Mouse (Mus musculus) MEL (cell line): ENCODE data around the gene Fam45a. TPM values are rescaled to one million over a fixed set of nuclear protein-coding genes. Genes with fewer than 3 reads are reported as not detected.
A peak's percentile ranks its signal among the peaks of the same experiment; 100 is the strongest.

ENCODE experiments used
- DNase-seq: peaks from one replicate; pipeline ENCODE4 v3.0.0; 2011; ENCODE audit warnings: low read depth, low spot score
- H3K27ac ChIP-seq: 2 replicates; pipeline ENCODE4 v1.5.1; 2012; ENCODE audit warnings: low read depth, mild to moderate bottlenecking, control low read depth, low read length, moderate library complexity; ENCODE audit not compliant: control insufficient read depth
- H3K27me3 ChIP-seq, 2 experiments: fragments of 150-350 bp in 1 of 2; sonication (generic) in 1 of 2; 2 replicates each; pipeline ENCODE4 v1.6.1; 2012; ENCODE audit warnings: low read length in 2 of 2, mild to moderate bottlenecking in 2 of 2, improper control_type of control experiment in 1 of 2, moderate library complexity in 1 of 2; ENCODE audit not compliant: insufficient read depth in 2 of 2, control insufficient read depth in 1 of 2
- H3K36me3 ChIP-seq, 2 experiments: 2 replicates each; pipeline ENCODE4 v1.6.1; 2012 to 2014; ENCODE audit warnings: low read length in 2 of 2, improper control_type of control experiment in 1 of 2, inconsistent platforms in 1 of 2, mild to moderate bottlenecking in 1 of 2; ENCODE audit not compliant: insufficient read depth in 2 of 2, control insufficient read depth in 1 of 2
- H3K4me1 ChIP-seq, 2 experiments: fragments of 150-350 bp in 1 of 2; sonication (generic) in 1 of 2; 2 replicates each; pipeline ENCODE4 v1.6.1; 2012; ENCODE audit warnings: low read length in 2 of 2, improper control_type of control experiment in 1 of 2, mild to moderate bottlenecking in 1 of 2; ENCODE audit not compliant: insufficient read depth in 2 of 2, control insufficient read depth in 1 of 2
- H3K4me3 ChIP-seq, 2 experiments: fragments of 150-350 bp in 1 of 2; sonication (generic) in 1 of 2; 2 replicates each; pipeline ENCODE4 v1.5.1; 2012; ENCODE audit warnings: low read depth in 2 of 2, low read length in 2 of 2, mild to moderate bottlenecking in 2 of 2, moderate library complexity in 2 of 2, control low read depth in 1 of 2, improper control_type of control experiment in 1 of 2; ENCODE audit not compliant: control insufficient read depth in 1 of 2, insufficient read depth in 1 of 2
- H3K79me2 ChIP-seq: 2 replicates; pipeline ENCODE4 v1.6.1; 2012; ENCODE audit warnings: mild to moderate bottlenecking, low read length, moderate library complexity; ENCODE audit not compliant: control insufficient read depth, poor library complexity, insufficient read depth
- H3K9ac ChIP-seq: 2 replicates; pipeline ENCODE4 v1.6.1; 2012; ENCODE audit warnings: low read depth, mild to moderate bottlenecking, control low read depth, low read length, moderate library complexity; ENCODE audit not compliant: control insufficient read depth, poor library complexity, severe bottlenecking
- H3K9me3 ChIP-seq: fragments of 150-350 bp; sonication (generic); replicated peaks from 2 replicates; pipeline ENCODE4 v1.6.1; 2012; ENCODE audit warnings: mild to moderate bottlenecking, low read length, improper control_type of control experiment, moderate library complexity; ENCODE audit not compliant: insufficient read depth
- BHLHE40 ChIP-seq: IDR thresholded peaks from 2 replicates; pipeline ENCODE4 v1.6.1; 2012; ENCODE audit warnings: low read depth, mild to moderate bottlenecking, inconsistent platforms, low read length, improper control_type of control experiment, borderline replicate concordance
- CHD2 ChIP-seq: IDR thresholded peaks from 2 replicates; pipeline ENCODE4 v1.6.1; 2011; ENCODE audit warnings: low read length, improper control_type of control experiment
- CTCF ChIP-seq, 3 experiments: IDR thresholded peaks in 2 of 3; conservative IDR thresholded peaks in 1 of 3; 2 replicates each; pipeline ENCODE4 v1.5.1; 2011 to 2012; ENCODE audit warnings: low read length in 3 of 3, low read depth in 2 of 3, mild to moderate bottlenecking in 2 of 3, improper control_type of control experiment in 1 of 3, inconsistent platforms in 1 of 3, mixed read lengths in 1 of 3, moderate library complexity in 1 of 3; ENCODE audit not compliant: control insufficient read depth in 1 of 3, insufficient read depth in 1 of 3, poor library complexity in 1 of 3, severe bottlenecking in 1 of 3
- ELF1 ChIP-seq: IDR thresholded peaks from 2 replicates; pipeline ENCODE4 v1.6.1; 2014; ENCODE audit warnings: low read depth, mild to moderate bottlenecking, inconsistent platforms, low read length, improper control_type of control experiment, moderate library complexity
- EP300 ChIP-seq, 2 experiments: IDR thresholded peaks; 2 replicates each; pipeline ENCODE4 v1.6.1; 2011; ENCODE audit warnings: improper control_type of control experiment in 2 of 2, low read length in 2 of 2, low read depth in 1 of 2, mild to moderate bottlenecking in 1 of 2
- GATA1 ChIP-seq: IDR thresholded peaks from 2 replicates; pipeline ENCODE4 v1.6.1; 2011; ENCODE audit warnings: low read depth, low read length, improper control_type of control experiment
- HCFC1 ChIP-seq: IDR thresholded peaks from 2 replicates; pipeline ENCODE4 v1.6.1; 2012; ENCODE audit warnings: low read depth, mild to moderate bottlenecking, inconsistent platforms, low read length, improper control_type of control experiment, moderate library complexity
- MAFK ChIP-seq: IDR thresholded peaks from 2 replicates; pipeline ENCODE4 v1.6.1; 2011; ENCODE audit warnings: low read depth, mild to moderate bottlenecking, low read length, improper control_type of control experiment, borderline replicate concordance
- MAX ChIP-seq: IDR thresholded peaks from 2 replicates; pipeline ENCODE4 v1.6.1; 2011; ENCODE audit warnings: low read length, improper control_type of control experiment
- MEF2A ChIP-seq: IDR thresholded peaks from 2 replicates; pipeline ENCODE4 v1.6.1; 2014; ENCODE audit warnings: low read depth, mild to moderate bottlenecking, inconsistent platforms, low read length, improper control_type of control experiment; ENCODE audit not compliant: poor library complexity, insufficient replicate concordance, severe bottlenecking; ENCODE audit errors: extremely low read depth
- MYB ChIP-seq: IDR thresholded peaks from 2 replicates; pipeline ENCODE4 v1.6.1; 2011; ENCODE audit warnings: mild to moderate bottlenecking, low read depth, low read length, improper control_type of control experiment
- MYC ChIP-seq: IDR thresholded peaks from 2 replicates; pipeline ENCODE4 v1.6.1; 2011; ENCODE audit warnings: low read depth, mild to moderate bottlenecking, low read length, improper control_type of control experiment, moderate library complexity
- POLR2A ChIP-seq, 2 experiments: IDR thresholded peaks; 2 replicates each; pipeline ENCODE4 v1.6.1; 2011 to 2012; ENCODE audit warnings: low read length in 2 of 2, mild to moderate bottlenecking in 2 of 2, control low read depth in 1 of 2, improper control_type of control experiment in 1 of 2, low read depth in 1 of 2, moderate library complexity in 1 of 2; ENCODE audit not compliant: control insufficient read depth in 1 of 2, insufficient read depth in 1 of 2, poor library complexity in 1 of 2
- POLR2AphosphoS2 ChIP-seq: IDR thresholded peaks from 2 replicates; pipeline ENCODE4 v1.6.1; 2011; ENCODE audit warnings: low read length, improper control_type of control experiment
- POLR2AphosphoS5 ChIP-seq: IDR thresholded peaks from 2 replicates; pipeline ENCODE4 v1.6.1; 2012; ENCODE audit warnings: low read depth, borderline replicate concordance, mild to moderate bottlenecking, inconsistent platforms, low read length, moderate library complexity, mixed read lengths
- RAD21 ChIP-seq: IDR thresholded peaks from 2 replicates; pipeline ENCODE4 v1.6.1; 2011; ENCODE audit warnings: mild to moderate bottlenecking, low read depth, low read length, improper control_type of control experiment
- RCOR1 ChIP-seq: IDR thresholded peaks from 2 replicates; pipeline ENCODE4 v1.6.1; 2012; ENCODE audit warnings: low read depth, mild to moderate bottlenecking, inconsistent platforms, low read length, improper control_type of control experiment
- SIN3A ChIP-seq: IDR thresholded peaks from 2 replicates; pipeline ENCODE4 v1.6.1; 2012; ENCODE audit warnings: low read length, improper control_type of control experiment, inconsistent platforms
- SMC3 ChIP-seq: IDR thresholded peaks from 2 replicates; pipeline ENCODE4 v1.6.1; 2011; ENCODE audit warnings: low read depth, low read length, improper control_type of control experiment
- TAL1 ChIP-seq: IDR thresholded peaks from 2 replicates; pipeline ENCODE4 v1.6.1; 2012; ENCODE audit warnings: mild to moderate bottlenecking, inconsistent platforms, low read length, moderate library complexity, mixed read lengths
- TBP ChIP-seq: IDR thresholded peaks from 2 replicates; pipeline ENCODE4 v1.8.0; 2011; ENCODE audit warnings: low read depth, low read length, improper control_type of control experiment
- TCF12 ChIP-seq: IDR thresholded peaks from 2 replicates; pipeline ENCODE4 v1.6.1; 2014; ENCODE audit warnings: low read depth, mild to moderate bottlenecking, inconsistent platforms, low read length, improper control_type of control experiment, moderate library complexity
- UBTF ChIP-seq: IDR thresholded peaks from 2 replicates; pipeline ENCODE4 v1.6.1; 2012; ENCODE audit warnings: low read depth, mild to moderate bottlenecking, inconsistent platforms, low read length, improper control_type of control experiment, moderate library complexity, borderline replicate concordance; ENCODE audit not compliant: insufficient read depth
- USF2 ChIP-seq, 2 experiments: IDR thresholded peaks; 2 replicates each; pipeline ENCODE4 v1.6.1; 2011 to 2012; ENCODE audit warnings: improper control_type of control experiment in 2 of 2, low read length in 2 of 2, borderline replicate concordance in 1 of 2, inconsistent platforms in 1 of 2, low read depth in 1 of 2, mild to moderate bottlenecking in 1 of 2; ENCODE audit not compliant: insufficient read depth in 1 of 2
- ZC3H11A ChIP-seq: IDR thresholded peaks from 2 replicates; pipeline ENCODE4 v1.6.1; 2012; ENCODE audit warnings: low read depth, mild to moderate bottlenecking, inconsistent platforms, low read length, improper control_type of control experiment
- ZMIZ1 ChIP-seq: IDR thresholded peaks from 2 replicates; pipeline ENCODE4 v1.6.1; 2012; ENCODE audit warnings: low read depth, mild to moderate bottlenecking, inconsistent platforms, low read length, improper control_type of control experiment, moderate library complexity
- ZNF384 ChIP-seq: IDR thresholded peaks from 2 replicates; pipeline ENCODE4 v1.6.1; 2012; ENCODE audit warnings: low read depth, mild to moderate bottlenecking, inconsistent platforms, low read length, improper control_type of control experiment
- polyA plus RNA-seq, 2 experiments: library from polyadenylated mRNA; stranded (reverse) in 1 of 2; unstranded in 1 of 2; fragments of >175 nt in 1 of 2; fragments of >200 nt in 1 of 2; gene quantifications; 2 replicates each; pipeline versions ENCODE4 v1.2.1 to v1.2.4; 2012; ENCODE audit warnings: low replicate concordance in 2 of 2, low read depth in 1 of 2; ENCODE audit not compliant: insufficient read length in 2 of 2, insufficient read depth in 1 of 2, missing spikeins in 1 of 2
- total RNA-seq: library from RNA; depleted of rRNA; stranded (reverse); fragments of 300-350 nt; gene quantifications from 2 replicates; pipeline ENCODE4 v1.2.3, GENCODE M21; 2012

Fam45a gene
- total and polyA plus RNA-seq, 3 experiments, result 12.1 to 20.4 TPM; not detected in 1

GRCm38 (mm10) chr19:60789452-60789851 is 21.9 kb upstream of the Fam45a start (continued):
- TF ChIP-seq CTCF (IDR thresholded peaks at IDR 0.05 in 2 of 3, conservative IDR thresholded peaks at IDR 0.05 in 1 of 3; ENCODE audit: control insufficient read depth in 1 of 3, insufficient read depth in 1 of 3, low read depth in 2 of 3, low read length in 3 of 3, poor library complexity in 1 of 3, severe bottlenecking in 1 of 3), result no peak
- no peak for TF ChIP-seq RCOR1
- no peak for TF ChIP-seq SMC3
- peak; percentile 76 for TF ChIP-seq SIN3A
- no peak for TF ChIP-seq TCF12
- TF ChIP-seq TBP, result no peak
- no peak for TF ChIP-seq POLR2AphosphoS5
- TF ChIP-seq MAFK, result no peak
- TF ChIP-seq USF2 (IDR thresholded peaks at IDR 0.05; ENCODE audit: borderline replicate concordance in 1 of 2, insufficient read depth in 1 of 2, low read depth in 1 of 2, low read length in 2 of 2), result no peak
- TF ChIP-seq EP300 (IDR thresholded peaks at IDR 0.05; ENCODE audit: low read depth in 1 of 2, low read length in 2 of 2), result no peak
- no peak for TF ChIP-seq MYB
- TF ChIP-seq BHLHE40, result no peak
- TF ChIP-seq POLR2A (IDR thresholded peaks at IDR 0.05; ENCODE audit: control insufficient read depth in 1 of 2, insufficient read depth in 1 of 2, low read depth in 1 of 2, low read length in 2 of 2, poor library complexity in 1 of 2), result no peak
- TF ChIP-seq ZC3H11A, result no peak
- TF ChIP-seq ZMIZ1, result peak; percentile 44; the same call in 1 of the 2 replicates
- no peak for TF ChIP-seq RAD21
- no peak for TF ChIP-seq MEF2A
- TF ChIP-seq TAL1, result no peak
- TF ChIP-seq CHD2, result no peak
- TF ChIP-seq, all 39 proteins: peak for 6

- Histone ChIP-seq H3K4me3 (peak overlapping the region; percentile 85 to 87), H3K79me2 (peaks cover 50% of the 10 kb centered on the region), H3K9ac (peak overlapping the region; percentile 99), H3K9me3 (no peaks in the 10 kb centered on the region), H3K27ac (peak overlapping the region; percentile 94), H3K36me3 (peaks cover 23 to 54% of the 10 kb centered on the region in 2 experiments), H3K27me3 (no peaks in the 10 kb centered on the region), H3K4me1 (peaks cover 23 to 45% of the 10 kb centered on the region in 2 experiments)
- TF ChIP-seq MAX (peak; percentile 70; the same call in 1 of the 2 replicates), CTCF (IDR thresholded peaks at IDR 0.05 in 2 of 3, conservative IDR thresholded peaks at IDR 0.05 in 1 of 3; ENCODE audit: control insufficient read depth in 1 of 3, insufficient read depth in 1 of 3, low read depth in 2 of 3, low read length in 3 of 3, poor library complexity in 1 of 3, severe bottlenecking in 1 of 3) (no peak), ELF1 (no peak), BHLHE40 (no peak), POLR2AphosphoS2 (no peak), ZNF384 (no peak), MYC (0 out of 2 replicates have a peak, but pooled peaks have one; percentile 11), TCF12 (peak; percentile 35; the same call in 1 of the 2 replicates), MAFK (no peak), POLR2AphosphoS5 (no peak), CHD2 (peak; percentile 35), TBP (peak; percentile 26; the same call in 1 of the 2 replicates), UBTF (no peak), HCFC1 (0 out of 2 replicates have a peak, but pooled peaks have one; percentile 50), GATA1 (no peak)
- peak; percentile 81 for DNase-seq
These were observed 21.4 kb upstream of the Fam45a start for GRCm38 (mm10) chr19:60789919-60790506.
